Mouse (Mus musculus): ENCODE measurements around the gene Spef2. TPM values are rescaled to one million over a fixed set of nuclear protein-coding genes. Genes with fewer than 3 reads are reported as not detected.

Gene Spef2
- polyA plus RNA-seq, 2 experiments: 0.01 to 0.11 TPM

- no peak for DNase-seq (ENCODE audit: low read depth in 3 of 3, low spot score in 3 of 3)
- Histone ChIP-seq H3K9me3 (ENCODE audit: control insufficient read depth, low read length) (no peaks in the 10 kb centered on the region), H3K27me3 (ENCODE audit: control insufficient read depth, insufficient read depth, low read length) (no peaks in the 10 kb centered on the region), H3K4me3 (ENCODE audit: insufficient read depth in 1 of 2, low read depth in 2 of 2, low read length in 2 of 2) (no peak overlapping the region), H3K4me2 (ENCODE audit: low read depth) (no peak overlapping the region), H3K36me3 (replicated peaks; ENCODE audit: control insufficient read depth, insufficient read depth, low read depth) (no peaks in the 10 kb centered on the region), H3K9ac (replicated peaks) (no peak overlapping the region), H3K4me1 (replicated peaks; ENCODE audit: control insufficient read depth in 2 of 2, insufficient read depth in 2 of 2, low read length in 1 of 2) (no peaks in the 10 kb centered on the region), H3K27ac (no peak overlapping the region)
- ATAC-seq (ENCODE audit: insufficient read depth): no peak
- no peak for TF ChIP-seq CTCF (IDR thresholded peaks at IDR 0.05; ENCODE audit: low read depth)
- TF ChIP-seq EP300 (IDR thresholded peaks at IDR 0.05; ENCODE audit: low read depth): no peak
Observed at GRCm38 (mm10) chr15:9691721-9692120, 56.9 kb downstream of the Spef2 start.

- Histone ChIP-seq H3K27ac (no peak overlapping the region), H3K4me2 (ENCODE audit: low read depth) (no peak overlapping the region), H3K9ac (replicated peaks) (no peak overlapping the region), H3K9me3 (ENCODE audit: control insufficient read depth, low read length) (no peaks in the 10 kb centered on the region), H3K27me3 (ENCODE audit: control insufficient read depth, insufficient read depth, low read length) (no peaks in the 10 kb centered on the region), H3K4me3 (ENCODE audit: insufficient read depth in 1 of 2, low read depth in 2 of 2, low read length in 2 of 2) (no peak overlapping the region), H3K36me3 (replicated peaks; ENCODE audit: control insufficient read depth, insufficient read depth, low read depth) (no peaks in the 10 kb centered on the region), H3K4me1 (replicated peaks; ENCODE audit: control insufficient read depth in 2 of 2, insufficient read depth in 2 of 2, low read length in 1 of 2) (no peaks in the 10 kb centered on the region)
- WGBS (ENCODE audit: insufficient replicate concordance): 59% methylated on average over 5 of the region's 5 CpGs
- TF ChIP-seq EP300 (IDR thresholded peaks at IDR 0.05; ENCODE audit: low read depth) (no peak), CTCF (IDR thresholded peaks at IDR 0.05; ENCODE audit: low read depth) (no peak)
- no peak for ATAC-seq (ENCODE audit: insufficient read depth)
- DNase-seq (ENCODE audit: low read depth in 3 of 3, low spot score in 3 of 3): no peak
Observed at GRCm38 (mm10) chr15:9690845-9691244, 57.8 kb downstream of the Spef2 start.

GRCm38 (mm10) chr15:9690436-9690835 lies 58.2 kb downstream of the Spef2 start:
- TF ChIP-seq EP300 (IDR thresholded peaks at IDR 0.05; ENCODE audit: low read depth): no peak
- TF ChIP-seq CTCF (IDR thresholded peaks at IDR 0.05; ENCODE audit: low read depth): no peak
- WGBS (ENCODE audit: insufficient replicate concordance): 17% methylated on average over 1 of the region's 1 CpGs
- Histone ChIP-seq H3K36me3 (replicated peaks; ENCODE audit: control insufficient read depth, insufficient read depth, low read depth) (no peaks in the 10 kb centered on the region), H3K4me3 (ENCODE audit: insufficient read depth in 1 of 2, low read depth in 2 of 2, low read length in 2 of 2) (no peak overlapping the region), H3K4me1 (replicated peaks; ENCODE audit: control insufficient read depth in 2 of 2, insufficient read depth in 2 of 2, low read length in 1 of 2) (no peaks in the 10 kb centered on the region), H3K9ac (replicated peaks) (no peak overlapping the region), H3K27me3 (ENCODE audit: control insufficient read depth, insufficient read depth, low read length) (no peaks in the 10 kb centered on the region), H3K4me2 (ENCODE audit: low read depth) (no peak overlapping the region), H3K9me3 (ENCODE audit: control insufficient read depth, low read length) (no peaks in the 10 kb centered on the region), H3K27ac (no peak overlapping the region)
- ATAC-seq (ENCODE audit: insufficient read depth): no peak
- no peak for DNase-seq (ENCODE audit: low read depth in 3 of 3, low spot score in 3 of 3)

GRCm38 (mm10) chr15:9683485-9683884 lies 65.2 kb downstream of the Spef2 start:
- no peak overlapping the region for H3K9ac ChIP-seq (replicated peaks)
- no peaks in the 10 kb centered on the region for H3K36me3 ChIP-seq (replicated peaks; ENCODE audit: control insufficient read depth, insufficient read depth, low read depth)
- no peaks in the 10 kb centered on the region for H3K4me1 ChIP-seq (replicated peaks; ENCODE audit: control insufficient read depth in 2 of 2, insufficient read depth in 2 of 2, low read length in 1 of 2)
- no peak overlapping the region for H3K4me2 ChIP-seq (ENCODE audit: low read depth)
- TF ChIP-seq CTCF (IDR thresholded peaks at IDR 0.05; ENCODE audit: low read depth) (no peak), EP300 (IDR thresholded peaks at IDR 0.05; ENCODE audit: low read depth) (no peak)
- WGBS (ENCODE audit: insufficient replicate concordance): 33% methylated on average over 4 of the region's 4 CpGs
- H3K9me3 ChIP-seq (ENCODE audit: control insufficient read depth, low read length): no peaks in the 10 kb centered on the region
- H3K4me3 ChIP-seq (ENCODE audit: insufficient read depth in 1 of 2, low read depth in 2 of 2, low read length in 2 of 2): no peak overlapping the region
- H3K27ac ChIP-seq: no peak overlapping the region
- ATAC-seq (ENCODE audit: insufficient read depth) (no peak), DNase-seq (ENCODE audit: low read depth in 3 of 3, low spot score in 3 of 3) (no peak)
- H3K27me3 ChIP-seq (ENCODE audit: control insufficient read depth, insufficient read depth, low read length): no peaks in the 10 kb centered on the region

GRCm38 (mm10) chr15:9677343-9678036 lies 71.2 kb downstream of the Spef2 start:
- DNase-seq (ENCODE audit: low read depth in 3 of 3, low spot score in 3 of 3) (no peak), ATAC-seq (ENCODE audit: insufficient read depth) (no peak)
- no peak overlapping the region for H3K27ac ChIP-seq
- no peaks in the 10 kb centered on the region for H3K36me3 ChIP-seq (replicated peaks; ENCODE audit: control insufficient read depth, insufficient read depth, low read depth)
- TF ChIP-seq EP300 (IDR thresholded peaks at IDR 0.05; ENCODE audit: low read depth): no peak
- no peak for TF ChIP-seq CTCF (IDR thresholded peaks at IDR 0.05; ENCODE audit: low read depth)
- no peaks in the 10 kb centered on the region for H3K4me1 ChIP-seq (replicated peaks; ENCODE audit: control insufficient read depth in 2 of 2, insufficient read depth in 2 of 2, low read length in 1 of 2)
- no peaks in the 10 kb centered on the region for H3K9me3 ChIP-seq (ENCODE audit: control insufficient read depth, low read length)
- no peak overlapping the region for H3K4me2 ChIP-seq (ENCODE audit: low read depth)
- no peak overlapping the region for H3K4me3 ChIP-seq (ENCODE audit: insufficient read depth in 1 of 2, low read depth in 2 of 2, low read length in 2 of 2)
- H3K27me3 ChIP-seq (ENCODE audit: control insufficient read depth, insufficient read depth, low read length): no peaks in the 10 kb centered on the region
- 64% methylated on average over 9 of the region's 9 CpGs for WGBS (ENCODE audit: insufficient replicate concordance)
- H3K9ac ChIP-seq (replicated peaks): no peak overlapping the region

Data from liver, embryonic 14.5 days (tissue).